Mouse (Mus musculus): ENCODE results near the gene Tspan15.

Gene Tspan15

DNA sequence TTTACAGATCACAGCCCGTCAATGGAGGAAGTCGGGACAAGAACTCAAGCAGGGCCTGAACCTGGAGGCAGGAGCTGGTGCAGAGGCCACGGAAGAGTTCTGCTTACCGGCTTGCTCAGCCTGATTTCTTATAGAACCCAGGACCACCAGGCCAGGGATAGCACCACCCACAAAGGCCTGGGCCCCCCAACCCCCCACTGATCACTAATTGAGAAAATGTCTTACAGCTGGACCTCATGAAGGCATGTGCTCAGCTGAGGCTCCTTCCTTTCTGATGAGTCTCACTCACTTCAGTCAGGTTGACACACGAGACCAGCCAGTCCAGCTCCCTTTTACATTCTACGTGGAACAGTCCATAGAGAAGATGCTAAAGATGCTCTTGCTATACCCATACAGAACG, 5.2 kb downstream of the Tspan15 start:
- no peak for DNase-seq

DNA sequence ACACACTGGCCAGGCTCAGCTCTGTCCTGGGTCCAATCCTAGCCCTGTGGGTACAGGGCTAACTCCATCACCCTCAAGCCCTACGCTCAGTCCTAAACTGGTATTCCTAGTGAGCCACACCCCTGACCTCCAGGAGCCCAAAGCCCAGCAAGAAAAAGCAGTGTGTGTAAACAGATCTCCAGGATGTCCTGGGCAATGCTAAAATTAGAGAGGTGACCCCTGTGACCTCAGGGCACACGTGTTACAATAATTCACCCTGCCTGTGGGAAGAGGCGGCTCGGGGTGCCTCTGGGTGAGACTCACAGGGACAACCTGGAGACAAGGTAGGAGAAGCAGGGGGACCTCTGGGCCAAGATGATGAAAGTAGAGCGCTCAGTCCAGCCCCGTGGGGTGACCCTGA, 6.8 kb downstream of the Tspan15 start:
- DNase-seq, result no peak

GRCm38 (mm10) chr10:62222777-62223176, 8.3 kb downstream of the Tspan15 start:
- DNase-seq, result no peak

- no peak for DNase-seq
These were observed 9.4 kb downstream of the Tspan15 start for GRCm38 (mm10) chr10:62221647-62222046.

DNA sequence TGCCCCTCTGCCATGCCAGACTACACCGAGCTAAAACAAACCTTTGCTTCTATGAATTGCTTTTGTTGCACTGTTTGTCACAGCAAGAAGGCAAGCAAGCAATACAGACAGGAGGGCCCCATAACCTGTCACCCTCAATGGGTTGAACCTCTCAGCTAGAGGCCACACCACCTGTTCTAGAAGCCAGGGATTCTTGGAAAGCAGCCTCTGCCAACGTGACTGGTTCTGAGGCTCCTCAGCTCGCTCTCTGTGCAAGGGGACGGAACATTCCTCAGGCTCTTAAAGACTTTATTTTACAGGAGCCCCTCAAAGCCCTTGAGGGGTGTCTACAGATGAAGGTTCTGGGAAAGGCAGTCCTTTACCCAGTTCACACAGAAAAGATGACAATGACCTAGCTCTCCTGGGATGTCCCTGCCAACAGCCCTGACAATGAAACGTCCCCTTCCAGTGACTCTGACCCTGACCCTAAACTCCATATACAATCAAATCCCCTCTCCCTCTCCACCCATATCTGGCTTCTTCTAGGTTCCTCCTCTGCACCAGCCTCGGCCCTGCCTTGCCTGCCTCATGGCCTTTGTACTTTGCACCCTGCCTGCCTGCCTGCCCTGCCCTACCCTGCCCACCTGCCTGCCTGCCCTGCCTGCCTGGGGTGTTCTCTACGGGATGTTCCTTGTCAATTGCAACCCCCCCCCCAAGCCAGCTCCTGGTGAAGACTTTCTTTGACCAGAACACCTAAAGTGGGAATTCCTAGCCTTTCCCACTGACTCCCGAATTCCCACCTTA, 10.1 kb downstream of the Tspan15 start:
- no peak for DNase-seq

- DNase-seq, result no peak
These were observed 12.3 kb downstream of the Tspan15 start for GRCm38 (mm10) chr10:62218789-62219172.

- no peak for DNase-seq
These were observed 12.8 kb downstream of the Tspan15 start for GRCm38 (mm10) chr10:62218044-62218788.

DNA sequence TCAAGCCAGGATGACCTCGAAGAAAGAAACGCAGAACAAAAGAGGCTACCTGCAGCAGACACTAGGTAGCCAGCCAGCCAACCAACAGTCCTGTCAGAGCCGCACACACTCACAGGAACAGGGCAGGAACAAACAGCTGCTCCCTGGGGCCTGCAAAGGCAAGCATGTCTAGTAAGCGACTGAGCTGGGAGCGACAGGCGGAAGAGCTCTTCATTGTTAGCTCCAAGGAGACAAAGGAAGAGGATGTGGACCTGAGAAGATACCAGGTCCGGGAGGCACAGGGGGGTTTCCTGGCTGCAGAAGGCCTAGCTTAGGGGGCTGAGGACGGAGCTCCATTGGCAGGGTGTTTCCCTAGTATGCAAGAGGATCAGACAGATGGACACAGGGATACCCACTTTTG, 13.9 kb downstream of the Tspan15 start:
- DNase-seq, result no peak

DNA sequence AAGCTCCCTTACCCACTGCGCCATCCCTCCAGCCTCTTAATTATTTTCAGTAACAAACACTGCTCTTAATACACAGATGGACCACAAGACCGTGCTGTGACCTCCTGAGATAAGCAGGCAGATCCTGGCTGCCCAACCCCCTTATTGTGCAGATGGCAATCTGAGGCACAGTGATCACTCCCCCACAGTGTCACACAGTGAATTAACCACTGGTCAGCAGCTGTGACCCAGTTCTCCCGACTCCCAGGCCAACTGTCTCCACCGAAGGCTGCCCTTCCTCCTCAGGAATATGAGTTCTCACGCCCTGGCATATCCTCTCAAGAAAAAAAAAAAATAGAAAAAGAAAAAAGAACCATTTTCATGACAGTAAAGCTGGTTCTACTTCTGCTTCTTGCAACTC, 14.5 kb downstream of the Tspan15 start:
- no peak for DNase-seq

DNA sequence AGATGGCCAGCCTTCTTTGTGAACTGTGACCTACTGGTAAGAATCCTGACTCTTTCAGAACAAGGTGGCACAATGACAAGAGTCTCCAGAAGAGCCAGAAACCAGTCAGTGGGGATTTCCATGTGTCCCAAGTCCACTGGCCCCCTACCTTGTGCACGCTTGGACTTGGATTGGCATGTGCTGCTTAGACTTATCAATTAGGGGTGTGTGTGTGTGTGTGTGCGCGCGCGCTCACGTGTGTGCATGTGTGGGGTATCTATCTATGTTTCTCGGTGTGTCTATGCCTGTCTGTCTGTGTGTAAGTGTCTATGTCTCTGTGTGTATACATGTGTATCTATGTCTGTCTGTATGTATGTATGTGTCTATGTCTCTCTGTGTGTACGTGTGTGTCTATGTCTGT, 15.4 kb downstream of the Tspan15 start:
- DNase-seq, result no peak

GRCm38 (mm10) chr10:62215169-62215616, 15.9 kb downstream of the Tspan15 start:
- DNase-seq, result peak; percentile 30

GRCm38 (mm10) chr10:62211310-62211709, 19.7 kb downstream of the Tspan15 start:
- DNase-seq, result no peak

GRCm38 (mm10) chr10:62208241-62208896, 22.7 kb downstream of the Tspan15 start:
- no peak for DNase-seq

DNA sequence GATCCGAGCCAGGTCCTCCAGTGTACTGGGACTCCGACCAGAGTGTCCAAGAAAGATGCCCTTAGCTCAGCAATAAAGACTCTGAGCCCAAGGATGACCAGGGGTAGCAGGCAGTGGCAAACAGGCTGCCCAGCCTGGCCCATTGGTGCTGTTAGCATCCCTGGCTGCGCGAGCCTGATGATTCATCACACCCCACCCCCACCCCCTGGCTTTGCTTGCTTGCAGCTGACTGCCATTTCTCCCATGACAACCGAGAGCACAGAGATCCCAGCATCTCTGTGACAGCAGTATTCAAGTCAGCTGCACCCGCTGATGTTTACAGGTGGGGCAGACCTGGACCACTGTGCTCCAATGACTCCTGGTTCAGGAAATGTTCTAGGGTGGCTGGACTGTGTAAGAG, 28.5 kb downstream of the Tspan15 start:
- no peak for DNase-seq

GRCm38 (mm10) chr10:62198891-62199290, 32.2 kb downstream of the Tspan15 start:
- DNase-seq, result no peak

DNA sequence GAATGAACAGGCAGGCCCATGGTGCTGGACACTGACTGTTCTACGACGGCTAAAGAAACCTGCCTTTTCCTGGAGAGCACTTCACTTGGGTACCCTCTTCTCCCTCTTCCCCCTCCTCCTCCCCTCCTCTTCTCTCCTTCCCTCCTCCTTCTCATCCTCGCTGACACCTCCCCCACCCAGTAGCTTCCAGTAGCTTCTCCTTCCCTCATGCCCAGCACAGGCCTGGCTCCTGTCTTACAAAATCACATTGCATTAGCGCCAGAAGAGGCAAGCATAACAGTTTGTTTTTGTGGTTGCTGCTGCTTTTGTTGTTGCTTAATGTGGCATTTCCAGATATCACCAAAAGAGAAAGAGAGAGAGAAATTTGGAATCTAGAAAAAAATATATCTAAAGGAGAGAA, 33.6 kb downstream of the Tspan15 start:
- no peak for DNase-seq

GRCm38 (mm10) chr10:62195376-62195775, 35.7 kb downstream of the Tspan15 start:
- DNase-seq, result no peak

DNA sequence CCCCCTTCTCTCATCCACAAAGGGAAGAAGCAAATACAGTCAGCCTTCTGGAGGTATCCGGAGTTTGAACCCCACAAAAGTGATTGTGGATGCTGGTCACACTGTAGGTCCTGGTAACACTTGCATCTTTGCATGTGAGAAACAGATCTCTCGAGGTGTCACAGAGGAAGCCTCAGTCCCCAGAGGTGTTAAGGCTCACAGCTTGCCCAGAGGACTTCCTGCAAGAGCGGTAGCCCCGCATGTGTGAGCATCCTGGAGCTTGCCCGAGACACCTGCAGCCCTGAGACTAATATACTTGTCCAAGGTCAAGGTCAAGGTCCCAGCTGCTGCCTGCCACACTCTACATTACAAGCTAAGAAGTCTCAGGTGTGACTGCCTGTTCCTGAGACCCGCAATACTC, 36.1 kb downstream of the Tspan15 start:
- no peak for DNase-seq

DNA sequence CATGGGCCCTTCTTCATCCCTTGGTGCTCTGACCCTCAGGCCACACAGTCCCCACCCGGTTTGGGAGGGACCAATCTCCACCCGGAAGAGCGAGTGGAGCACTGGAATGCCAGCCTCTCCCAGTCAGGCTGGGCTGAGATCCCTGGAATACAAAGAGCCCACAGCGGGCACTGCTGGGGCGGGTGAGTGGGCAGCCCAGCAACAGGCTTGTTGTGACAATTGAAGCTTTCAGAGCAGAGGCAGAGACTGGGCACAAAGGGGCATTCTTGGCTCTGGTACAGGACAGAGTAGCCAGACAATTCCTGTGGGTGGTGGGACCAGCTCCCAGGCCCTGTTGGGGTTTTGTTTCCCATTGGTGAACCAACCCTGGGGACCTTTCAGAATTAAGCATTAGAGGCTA, 36.6 kb downstream of the Tspan15 start:
- DNase-seq, result no peak

- no peak for DNase-seq
These were observed 37.0 kb downstream of the Tspan15 start for GRCm38 (mm10) chr10:62194043-62194442.

DNA sequence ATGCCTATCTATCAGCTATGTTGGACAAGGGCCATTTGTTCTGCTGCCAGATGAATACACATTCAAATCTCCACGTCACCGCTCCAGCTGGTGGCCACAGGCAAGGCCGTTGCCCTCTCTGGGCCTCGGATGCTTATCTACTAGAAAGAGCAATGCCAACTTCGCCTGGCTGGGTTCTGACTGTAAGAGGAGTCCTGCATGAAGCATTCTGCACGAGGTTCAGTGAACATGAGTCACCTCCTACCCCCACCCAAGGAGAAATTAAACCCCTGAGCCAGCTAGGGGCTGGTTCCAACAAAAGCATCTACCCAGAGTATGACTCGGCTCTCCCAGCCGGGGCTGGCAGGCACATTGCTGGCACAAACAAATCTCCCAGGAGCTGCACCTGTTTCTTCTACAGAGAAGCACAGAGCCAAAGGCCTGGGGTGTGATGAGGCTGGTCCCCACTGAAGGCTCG, 38.3 kb downstream of the Tspan15 start:
- DNase-seq, result no peak

DNA sequence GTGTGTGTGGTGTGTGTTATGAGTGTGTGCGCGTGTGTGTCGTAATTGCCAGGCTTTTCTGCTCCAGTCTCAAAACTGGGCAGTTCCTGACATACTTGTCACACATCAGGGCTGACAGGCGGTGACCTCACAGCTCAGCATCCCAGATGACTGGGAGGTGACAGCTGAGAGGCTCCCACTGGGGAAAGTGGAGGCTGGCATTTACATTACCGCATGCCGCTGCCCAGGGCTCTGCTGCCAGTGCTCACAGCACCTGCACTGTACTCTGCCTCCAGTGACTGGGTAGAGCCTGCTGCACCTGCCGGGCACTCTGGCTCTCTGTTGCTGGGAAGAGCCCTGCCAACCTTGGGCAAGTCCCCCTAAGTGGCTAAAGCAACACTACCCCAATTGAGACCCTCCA, 40.2 kb downstream of the Tspan15 start:
- DNase-seq, result peak; percentile 31

DNA sequence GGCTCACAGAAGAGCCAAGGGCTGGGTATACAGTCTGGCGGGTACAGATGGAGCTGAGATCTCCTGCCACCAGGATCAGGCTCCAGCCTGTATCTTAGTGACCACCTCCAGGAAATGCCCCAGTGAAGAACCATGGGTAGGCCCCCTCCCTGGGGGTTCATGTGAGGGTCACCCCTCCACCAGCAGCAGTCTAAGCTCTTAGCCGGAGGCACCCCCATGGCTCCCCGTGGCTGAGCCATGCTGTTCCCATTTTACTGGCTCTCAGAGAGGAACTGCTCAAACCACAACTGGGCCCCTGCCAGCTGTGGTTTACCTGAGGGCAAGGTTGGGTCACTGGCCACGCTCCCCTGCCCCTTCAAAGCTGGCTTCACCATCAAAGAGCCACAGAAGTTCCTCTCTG, 41.1 kb downstream of the Tspan15 start:
- no peak for DNase-seq

DNA sequence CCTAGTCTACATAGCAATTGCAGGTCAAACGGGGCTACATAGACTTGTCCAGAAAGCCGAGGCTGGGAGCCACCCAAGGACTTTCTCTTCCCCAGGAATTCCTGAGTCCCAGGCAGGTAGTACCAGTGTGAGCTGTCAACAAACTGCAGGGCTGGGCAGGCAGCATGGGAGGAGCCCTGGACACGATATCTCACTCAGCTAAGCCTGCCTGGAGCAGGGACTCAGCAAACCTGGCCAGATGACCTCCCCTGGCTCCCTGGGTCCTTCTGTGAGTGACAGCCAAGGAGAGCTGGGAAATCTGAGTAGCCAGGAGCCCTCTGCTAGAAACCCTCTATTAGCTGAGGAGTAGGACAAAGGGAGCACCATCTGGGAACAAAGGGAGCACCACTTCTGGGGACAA, 41.7 kb downstream of the Tspan15 start:
- DNase-seq, result no peak

Measured in thymus, postnatal 25 days (tissue).